Mouse (Mus musculus): ENCODE measurements at regions not wholly inside any gene's neighbourhood (a gene's known extent, or its start where the extent isn't known, plus 50 kb on each side); places are given as distances from the start of the nearest gene placed in this dataset.

- TF ChIP-seq CTCF (IDR thresholded peaks at IDR 0.05) (no peak), EP300 (IDR thresholded peaks at IDR 0.05) (no peak)
Measured at GRCm38 (mm10) chr14:54128334-54128733, 125.6 kb downstream of the Dad1 start.

Measured in lung, postnatal 0 days (tissue).